Mouse (Mus musculus) retina, adult 2 months (tissue): ENCODE results near the gene 1700015F17Rik.

Experiments
- DNase-seq: peaks from one replicate; pipeline ENCODE4 v3.0.0-alpha.2; 2012; ENCODE audit warnings: low read depth, low spot score

The 1700015F17Rik gene

GRCm38 (mm10) chr5:5423723-5424171 lies 55.2 kb downstream of the 1700015F17Rik start:
- DNase-seq: no peak

- DNase-seq: no peak
Measured at GRCm38 (mm10) chr5:5423081-5423480, 55.9 kb downstream of the 1700015F17Rik start.

GRCm38 (mm10) chr5:5421439-5421838 lies 57.5 kb downstream of the 1700015F17Rik start:
- no peak for DNase-seq

- DNase-seq: no peak
Measured at GRCm38 (mm10) chr5:5419992-5420455, 58.9 kb downstream of the 1700015F17Rik start, which contains the start of gene Cdk14. Gene Cdk14, minus strand, starts transcription at chr5:5420312.

GRCm38 (mm10) chr5:5419253-5419652 lies 59.7 kb downstream of the 1700015F17Rik start:
- DNase-seq: no peak

- DNase-seq: no peak
Measured at GRCm38 (mm10) chr5:5414835-5415234, 64.1 kb downstream of the 1700015F17Rik start.

- DNase-seq: no peak
Measured at GRCm38 (mm10) chr5:5411886-5412285, 67.1 kb downstream of the 1700015F17Rik start.

GRCm38 (mm10) chr5:5401986-5402385 lies 77.0 kb downstream of the 1700015F17Rik start:
- DNase-seq: no peak

GRCm38 (mm10) chr5:5392786-5393185 lies 86.2 kb downstream of the 1700015F17Rik start:
- DNase-seq: no peak
